Mouse (Mus musculus) monocyte, adult 59 days (primary cell): ENCODE results near the gene Nedd8. TPM values are rescaled to one million over a fixed set of nuclear protein-coding genes. Genes with fewer than 3 reads are reported as not detected.

Source experiments
- total RNA-seq, 2 experiments: library from RNA; stranded (reverse); gene quantifications; one replicate each; pipeline ENCODE4 v1.2.4; 2023

Nedd8 gene
- 100 to 1,000 TPM; 227 to 260 TPM for total RNA-seq

GRCm38 (mm10) chr14:55671833-55672740 is at the start of gene Nedd8, which contains the start of gene Gmpr2:
Gene Nedd8, minus strand, starts transcription at chr14:55672124.
Gene Gmpr2, plus strand, starts transcription at chr14:55671941.

GRCm38 (mm10) chr14:55713729-55714122 is 41.8 kb upstream of the Nedd8 start, which contains the start of gene Tgm1:
Gene Tgm1, minus strand, starts transcription at chr14:55713926.

GRCm38 (mm10) chr14:55681160-55682117 is 9.5 kb upstream of the Nedd8 start, which contains the start of gene Tinf2:
Gene Tinf2, minus strand, starts transcription at chr14:55681820.

DNA sequence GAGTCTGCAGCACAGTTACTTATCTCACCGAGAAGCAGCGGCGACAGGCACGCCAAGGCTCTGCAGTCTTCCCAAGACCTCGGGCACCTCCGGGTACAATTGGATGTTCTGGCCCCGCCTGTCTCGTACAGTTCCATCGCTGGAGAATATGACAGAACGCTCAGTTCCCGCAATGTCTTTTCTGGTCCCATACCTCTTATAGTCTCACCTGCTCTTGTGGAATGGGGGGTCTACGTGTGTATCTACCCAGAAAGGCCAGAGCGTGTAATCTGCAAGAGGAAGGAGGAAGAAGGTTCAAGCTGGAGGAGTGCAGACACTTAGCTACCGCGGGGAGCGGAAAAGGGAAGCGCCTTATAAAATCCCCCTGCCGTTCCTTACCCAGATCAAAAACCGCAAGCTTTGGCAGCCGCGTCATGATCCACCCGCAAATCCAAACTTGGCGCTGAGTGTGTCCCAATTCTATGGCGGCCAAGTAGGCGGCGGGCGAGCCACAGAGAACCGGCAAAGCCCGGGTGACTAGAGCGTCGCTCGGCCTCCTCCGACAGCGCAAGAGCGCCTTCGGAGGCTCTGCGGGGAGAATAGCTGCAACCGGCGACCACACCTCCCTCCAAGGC is 11.9 kb downstream of the Nedd8 start, which contains the start of gene Mdp1:
Gene Mdp1, minus strand, starts transcription at position 549 of the 614 bp plus-strand sequence.

DNA sequence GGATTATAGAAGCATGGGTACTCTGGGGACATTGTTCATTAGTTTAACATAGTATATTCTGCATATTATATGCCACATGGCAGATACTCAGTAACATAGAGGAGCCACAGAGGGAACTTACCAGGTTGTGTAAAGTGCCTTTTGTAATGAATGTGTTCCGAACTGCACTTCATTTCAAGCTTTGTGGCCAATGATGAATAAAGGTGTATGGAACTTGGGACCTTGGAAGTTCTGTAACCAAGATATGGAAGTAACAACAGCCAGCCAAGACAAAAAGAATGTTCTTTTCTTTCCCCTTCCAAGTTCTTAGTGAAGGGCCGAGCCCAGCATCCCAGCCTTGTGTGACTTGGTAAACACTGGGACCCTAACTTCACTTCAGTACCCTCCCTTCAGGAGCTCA is 22.0 kb downstream of the Nedd8 start, which contains the start of gene Tssk4:
Gene Tssk4, plus strand, starts transcription at position 301 of the 400 bp plus-strand sequence.

GRCm38 (mm10) chr14:55643060-55643907 is 28.6 kb downstream of the Nedd8 start, which contains the start of gene Tm9sf1:
Gene Tm9sf1, minus strand, starts transcription at chr14:55643806.

DNA sequence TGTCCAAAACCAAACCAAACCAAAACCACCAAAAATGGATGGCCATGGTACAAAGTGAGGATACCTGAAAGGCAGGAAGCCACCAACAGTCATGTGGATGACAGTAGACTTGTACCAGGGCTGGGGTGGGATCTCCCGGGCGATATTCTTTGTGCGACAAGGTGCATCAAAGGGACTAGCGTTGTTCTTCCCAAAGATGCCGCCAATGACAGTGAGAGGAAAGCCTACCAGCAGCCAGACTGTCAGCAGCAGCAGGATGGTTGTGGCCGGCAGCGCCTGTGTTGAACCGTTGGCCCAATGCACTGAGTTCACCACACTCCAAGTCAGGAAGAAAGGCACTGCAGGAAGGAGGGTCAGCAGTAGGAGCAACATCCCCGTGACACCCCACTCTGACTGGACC is 34.1 kb downstream of the Nedd8 start, which contains the start of gene Gm49378:
Gene Gm49378, minus strand, starts transcription at position 101 of the 400 bp plus-strand sequence.

GRCm38 (mm10) chr14:55635523-55636007 is 36.4 kb downstream of the Nedd8 start, which contains the start of gene Ipo4:
Gene Ipo4, minus strand, starts transcription at chr14:55635957.

GRCm38 (mm10) chr14:55617822-55618221 is 54.1 kb downstream of the Nedd8 start, which contains the start of gene Rec8:
Gene Rec8, plus strand, starts transcription at chr14:55618037.

Other genes with a start within 250 kb of the Nedd8 start
- gene Dhrs4, start 193.4 kb downstream of the Nedd8 start, total RNA-seq, result 10 to 100 TPM; 31.1 to 38.8 TPM
- under 1 TPM; 0.26 to 0.58 TPM for gene Carmil3, start 181.5 kb downstream of the Nedd8 start, total RNA-seq
- gene Cpne6, start 161.7 kb downstream of the Nedd8 start, total RNA-seq, result not detected
- not detected for gene Nrl, start 147.1 kb downstream of the Nedd8 start, total RNA-seq
- gene Pck2, start 131.9 kb downstream of the Nedd8 start, total RNA-seq, result 10 to 100 TPM; 25.6 to 25.8 TPM
- gene Dcaf11, start 112.1 kb downstream of the Nedd8 start, total RNA-seq, result 10 to 100 TPM; 69.5 to 86.4 TPM
- 1 to 10 TPM; 5.8 to 7.1 TPM for gene A730061H03Rik, start 111.7 kb downstream of the Nedd8 start, total RNA-seq
- not detected for gene Fitm1, start 96.5 kb downstream of the Nedd8 start, total RNA-seq
- 100 to 1,000 TPM; 242 to 257 TPM for gene Psme1, start 94.0 kb downstream of the Nedd8 start, total RNA-seq
- 10 to 100 TPM in 1 of 2 experiments, 1 to 10 TPM in 1; 7.3 to 11.2 TPM for gene Emc9, start 86.8 kb downstream of the Nedd8 start, total RNA-seq
- gene Psme2, start 81.0 kb downstream of the Nedd8 start, total RNA-seq, result 100 to 1,000 TPM; 340 to 355 TPM
- 10 to 100 TPM; 72.7 to 87.7 TPM for gene Rnf31, start 80.4 kb downstream of the Nedd8 start, total RNA-seq
- 100 to 1,000 TPM; 103 to 113 TPM for gene Irf9, start 68.6 kb downstream of the Nedd8 start, total RNA-seq
- not detected for gene Rec8, start 54.1 kb downstream of the Nedd8 start, total RNA-seq
- gene Ipo4, start 36.2 kb downstream of the Nedd8 start, total RNA-seq, result 10 to 100 TPM; 27.8 to 33.7 TPM
- gene Gm49378, start 34.2 kb downstream of the Nedd8 start, total RNA-seq, result 1 to 10 TPM; 2.0 to 3.1 TPM
- 10 to 100 TPM; 43.7 to 44.6 TPM for gene Tm9sf1, start 28.3 kb downstream of the Nedd8 start, total RNA-seq
- 1 to 10 TPM; 2.0 to 2.1 TPM for gene Tssk4, start 21.9 kb downstream of the Nedd8 start, total RNA-seq
- 10 to 100 TPM; 32.1 to 40.0 TPM for gene Mdp1, start 11.6 kb downstream of the Nedd8 start, total RNA-seq
- 10 to 100 TPM; 26.1 to 29.0 TPM for gene Gmpr2, start 183 bp downstream of the Nedd8 start, total RNA-seq
- gene Tinf2, start 9.7 kb upstream of the Nedd8 start, total RNA-seq, result 10 to 100 TPM; 64.2 to 64.6 TPM
- gene Tgm1, start 41.8 kb upstream of the Nedd8 start, total RNA-seq, result 10 to 100 TPM; 12.0 to 21.3 TPM
- gene Rabggta, start 50.1 kb upstream of the Nedd8 start, total RNA-seq, result 10 to 100 TPM; 45.5 to 46.2 TPM
- 10 to 100 TPM; 61.5 to 82.7 TPM for gene Dhrs1, start 73.6 kb upstream of the Nedd8 start, total RNA-seq
- gene Nop9, start 73.6 kb upstream of the Nedd8 start, total RNA-seq, result 10 to 100 TPM; 19.2 to 28.9 TPM
- gene Cideb, start 86.3 kb upstream of the Nedd8 start, total RNA-seq, result under 1 TPM in 1 of 2 experiments, not detected in 1; 0.42 TPM
- under 1 TPM; 0.46 to 0.63 TPM for gene Ltb4r2, start 89.3 kb upstream of the Nedd8 start, total RNA-seq
- gene Ltb4r1, start 93.8 kb upstream of the Nedd8 start, total RNA-seq, result 10 to 100 TPM; 57.1 to 61.8 TPM
- gene Adcy4, start 112.0 kb upstream of the Nedd8 start, total RNA-seq, result 1 to 10 TPM; 5.0 to 7.3 TPM
- gene Ripk3, start 116.7 kb upstream of the Nedd8 start, total RNA-seq, result 100 to 1,000 TPM; 113 to 122 TPM
- gene Nfatc4, start 151.0 kb upstream of the Nedd8 start, total RNA-seq, result not detected
- gene Nynrin, start 181.9 kb upstream of the Nedd8 start, total RNA-seq, result 1 to 10 TPM; 5.9 to 8.2 TPM
- under 1 TPM in 1 of 2 experiments, not detected in 1; 0.09 TPM for gene Cbln3, start 212.3 kb upstream of the Nedd8 start, total RNA-seq
- gene Khnyn, start 212.8 kb upstream of the Nedd8 start, total RNA-seq, result 10 to 100 TPM; 51.6 to 59.0 TPM
- gene Sdr39u1, start 228.2 kb upstream of the Nedd8 start, total RNA-seq, result under 1 TPM; 0.88 to 0.97 TPM